Mouse (Mus musculus) kidney, postnatal 25 days (tissue): ENCODE measurements around the gene Bcat2.
"Not testable (repeated sequence)": the region's sequence is repeated elsewhere in the genome, so short reads cannot be mapped to it uniquely, and the experiment has no call there.

Experiments used
- DNase-seq, 2 experiments: peaks; one replicate each; pipeline ENCODE4 v3.0.0; 2021; ENCODE audit warnings: mixed read lengths in 2 of 2

The Bcat2 gene

GRCm38 (mm10) chr7:45570103-45570741 is at the start of gene Bcat2:
Bcat2 (plus strand) TSS chr7:45570153.
- DNase-seq, result peak; percentile 77 to 90

- peak in 1 of 2 experiments; percentile 35 for DNase-seq
Observed at GRCm38 (mm10) chr7:45520605-45521004, 49.3 kb upstream of the Bcat2 start.

GRCm38 (mm10) chr7:45521728-45522184 is 48.2 kb upstream of the Bcat2 start:
- DNase-seq, result peak; percentile 94 to 95

GRCm38 (mm10) chr7:45522194-45522752 is 47.7 kb upstream of the Bcat2 start:
- DNase-seq, result no peak

GRCm38 (mm10) chr7:45522957-45523676 is 46.8 kb upstream of the Bcat2 start:
- peak in 1 of 2 experiments; percentile 61 for DNase-seq

GRCm38 (mm10) chr7:45523678-45524170 is 46.2 kb upstream of the Bcat2 start:
- DNase-seq, result peak in 1 of 2 experiments; percentile 36

- DNase-seq, result peak; percentile 27 to 54
Observed at GRCm38 (mm10) chr7:45524841-45525621, 44.9 kb upstream of the Bcat2 start.

GRCm38 (mm10) chr7:45525809-45526473 is 44.0 kb upstream of the Bcat2 start, which contains the start of the genes Ppp1r15a and Plekha4:
Ppp1r15a (minus strand) TSS chr7:45526268.
Plekha4 (plus strand) TSS chr7:45526330.
- peak; percentile 95 to 96 for DNase-seq

- peak; percentile 39 to 41 for DNase-seq
Observed at GRCm38 (mm10) chr7:45526474-45527120, 43.4 kb upstream of the Bcat2 start.

- DNase-seq, result not testable (repeated sequence)
Observed at GRCm38 (mm10) chr7:45527169-45527568, 42.8 kb upstream of the Bcat2 start.

GRCm38 (mm10) chr7:45529461-45529860 is 40.5 kb upstream of the Bcat2 start:
- no peak for DNase-seq

- DNase-seq, result no peak
Observed at GRCm38 (mm10) chr7:45530643-45531042, 39.3 kb upstream of the Bcat2 start.

- no peak for DNase-seq
Observed at GRCm38 (mm10) chr7:45535676-45536075, 34.3 kb upstream of the Bcat2 start.

- no peak for DNase-seq
Observed at GRCm38 (mm10) chr7:45537602-45538001, 32.4 kb upstream of the Bcat2 start.

GRCm38 (mm10) chr7:45538163-45539041 is 31.6 kb upstream of the Bcat2 start:
- peak; percentile 63 to 75 for DNase-seq

GRCm38 (mm10) chr7:45539095-45539494 is 30.9 kb upstream of the Bcat2 start:
- DNase-seq, result no peak

GRCm38 (mm10) chr7:45540213-45540612 is 29.7 kb upstream of the Bcat2 start:
- DNase-seq, result peak; percentile 30 to 61

- DNase-seq, result no peak
Observed at GRCm38 (mm10) chr7:45544525-45544924, 25.4 kb upstream of the Bcat2 start.

GRCm38 (mm10) chr7:45549641-45550436 is 20.1 kb upstream of the Bcat2 start:
- DNase-seq, result no peak
